Mouse (Mus musculus) right cerebral cortex, adult 2 months (tissue): ENCODE measurements around the gene Dusp1.

Source experiments
- DNase-seq, 2 experiments: peaks; one replicate each; pipeline ENCODE4 v3.0.0; 2021 to 2022; ENCODE audit warnings: low spot score in 2 of 2

The Dusp1 gene

DNA sequence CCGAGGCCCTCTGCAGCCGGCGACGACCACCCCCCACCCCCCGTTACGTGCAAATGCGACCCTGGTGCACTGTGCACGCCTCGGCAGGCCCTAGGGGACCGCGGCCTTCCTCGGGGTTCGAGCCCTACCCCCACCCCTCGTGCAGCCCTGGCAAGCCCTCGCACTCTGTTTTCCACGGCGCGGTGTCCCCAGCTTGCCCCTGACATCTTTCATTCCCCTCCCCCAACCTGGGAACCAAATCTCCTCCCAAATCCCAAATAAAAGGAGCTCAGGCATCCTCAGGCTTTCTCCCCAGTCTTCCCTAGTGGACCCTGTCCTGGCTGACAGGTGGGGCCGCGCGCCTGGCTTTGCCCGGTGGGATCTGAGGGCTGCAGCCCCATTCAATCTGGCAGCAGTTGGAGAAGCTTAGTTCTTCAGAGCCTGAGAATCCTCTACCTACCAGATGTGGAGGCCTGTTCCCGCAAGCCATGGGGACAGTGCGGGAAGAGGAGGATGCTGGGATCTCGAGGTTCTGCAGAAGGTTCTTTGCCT is at the start of gene Dusp1:
Gene Dusp1, minus strand, starts transcription at position 478 of the 531 bp plus-strand sequence.
- DNase-seq, result peak in 1 of 2 experiments; percentile 31

GRCm38 (mm10) chr17:26611328-26611727 is 49.4 kb upstream of the Dusp1 start:
- no peak for DNase-seq

DNA sequence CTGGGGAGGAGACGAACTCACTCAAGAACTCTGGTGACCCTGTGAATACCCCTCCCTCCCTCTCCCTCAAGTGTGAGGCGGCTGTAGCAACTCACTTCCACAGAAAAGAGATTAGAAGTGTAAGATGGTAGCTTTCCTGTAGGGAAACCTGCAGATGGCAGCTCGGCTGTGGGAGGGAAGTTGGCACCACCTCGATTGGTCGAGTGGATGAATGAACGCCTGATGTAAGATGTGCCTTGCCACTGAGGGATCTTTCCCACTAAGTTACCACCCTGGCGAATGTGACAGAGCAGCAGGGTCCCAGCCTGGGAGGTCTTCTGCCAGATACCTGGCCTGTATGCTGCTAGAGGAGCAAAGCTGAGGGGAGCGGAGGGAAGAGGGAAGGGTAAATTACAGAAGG is 47.9 kb upstream of the Dusp1 start:
- peak; percentile 79 to 85 for DNase-seq

DNA sequence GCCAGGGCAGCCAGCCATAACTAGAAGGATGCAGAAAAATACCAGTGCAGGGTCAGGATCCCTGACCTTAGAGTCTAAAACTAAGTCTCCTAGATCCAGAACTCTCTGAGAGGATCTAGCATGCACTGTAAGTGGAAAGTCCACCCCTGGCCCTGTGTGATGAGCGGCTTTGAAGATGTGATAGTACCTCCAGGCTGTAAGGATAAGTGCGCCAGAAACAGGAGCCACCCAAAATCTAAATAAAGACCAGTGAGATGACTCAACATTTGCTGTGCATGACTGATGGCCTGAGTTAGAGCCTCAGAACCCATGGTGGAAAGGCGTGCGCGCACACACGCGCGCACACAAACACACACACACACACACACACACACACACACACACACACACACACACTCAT is 46.9 kb upstream of the Dusp1 start:
- no peak for DNase-seq

- no peak for DNase-seq
Measured at GRCm38 (mm10) chr17:26608348-26608747, 46.4 kb upstream of the Dusp1 start.

- no peak for DNase-seq
Measured at GRCm38 (mm10) chr17:26606516-26606915, 44.6 kb upstream of the Dusp1 start.

GRCm38 (mm10) chr17:26605636-26606035 is 43.7 kb upstream of the Dusp1 start:
- DNase-seq, result no peak

DNA sequence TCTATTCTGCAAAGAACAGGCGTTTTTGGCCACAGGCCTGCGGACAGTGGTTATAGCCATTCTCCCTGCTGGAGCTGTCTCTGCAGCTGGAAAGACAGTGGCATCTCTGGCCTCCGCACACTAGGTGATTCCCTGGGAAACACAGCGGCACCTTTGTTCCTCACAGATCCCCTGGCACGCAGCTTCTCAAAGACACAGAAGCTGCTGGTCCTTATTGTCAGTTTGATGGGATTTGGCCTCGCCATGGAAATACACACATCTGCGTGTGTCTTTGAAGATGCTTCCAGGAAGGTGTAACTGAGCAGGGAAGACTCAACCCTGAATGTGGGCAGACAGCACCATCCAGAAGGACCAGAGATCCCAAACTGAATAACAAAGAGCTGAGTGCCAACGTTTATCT is 41.4 kb upstream of the Dusp1 start:
- no peak for DNase-seq

DNA sequence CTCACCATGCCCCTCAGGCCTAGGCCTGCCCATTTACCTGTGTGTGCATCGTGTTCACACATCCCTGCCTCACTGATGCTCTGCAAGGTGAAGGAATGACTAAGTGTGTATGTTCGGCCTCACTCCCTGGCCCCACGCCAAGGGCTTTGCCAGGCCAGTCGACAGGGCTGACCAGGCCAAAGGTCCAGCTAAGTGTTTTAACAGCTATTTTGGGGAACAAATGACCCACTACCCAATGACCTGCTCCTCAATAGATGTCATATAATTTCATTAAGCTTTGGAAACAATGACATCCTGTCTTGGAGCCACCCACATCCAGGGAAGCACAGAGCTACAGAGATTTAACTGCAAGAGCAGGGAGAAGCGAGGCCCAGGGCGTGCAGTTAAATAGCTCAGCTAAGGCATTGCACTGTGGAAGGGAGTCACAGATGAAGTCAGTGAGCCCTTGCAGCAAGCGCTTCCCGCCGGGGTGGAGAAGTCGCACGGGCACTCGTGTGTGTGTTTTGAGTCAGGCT is 40.5 kb upstream of the Dusp1 start:
- no peak for DNase-seq

GRCm38 (mm10) chr17:26601926-26602325 is 40.0 kb upstream of the Dusp1 start:
- DNase-seq, result no peak

DNA sequence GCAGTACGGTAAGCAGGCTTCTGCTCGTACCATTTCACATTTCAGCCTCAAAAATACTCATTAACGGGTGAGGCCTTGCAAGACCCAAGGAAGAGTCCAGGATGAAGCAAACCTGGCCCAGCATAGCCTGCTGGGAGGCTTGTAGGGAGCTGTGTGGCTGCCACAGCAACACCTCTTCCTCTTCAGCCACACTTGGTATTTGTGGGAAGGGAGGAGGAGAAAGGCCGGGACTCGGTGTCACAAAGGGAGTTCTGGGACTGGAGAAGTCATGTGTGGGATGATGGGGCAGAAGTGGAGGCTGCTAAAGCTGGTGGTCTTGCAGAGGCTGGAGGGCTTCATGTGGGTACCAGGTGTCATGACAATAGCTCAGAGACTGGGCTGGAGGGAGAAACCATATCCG is 39.6 kb upstream of the Dusp1 start:
- DNase-seq, result no peak

- DNase-seq, result no peak
Measured at GRCm38 (mm10) chr17:26600913-26601447, 39.1 kb upstream of the Dusp1 start.

- DNase-seq, result no peak
Measured at GRCm38 (mm10) chr17:26598845-26599244, 36.9 kb upstream of the Dusp1 start.

GRCm38 (mm10) chr17:26596856-26597481 is 35.0 kb upstream of the Dusp1 start:
- no peak for DNase-seq

GRCm38 (mm10) chr17:26596168-26596658 is 34.3 kb upstream of the Dusp1 start:
- DNase-seq, result peak; percentile 73 to 81

GRCm38 (mm10) chr17:26595448-26596167 is 33.7 kb upstream of the Dusp1 start:
- no peak for DNase-seq

- DNase-seq, result no peak
Measured at GRCm38 (mm10) chr17:26594958-26595357, 33.0 kb upstream of the Dusp1 start.

GRCm38 (mm10) chr17:26594171-26594570 is 32.2 kb upstream of the Dusp1 start:
- DNase-seq, result no peak

DNA sequence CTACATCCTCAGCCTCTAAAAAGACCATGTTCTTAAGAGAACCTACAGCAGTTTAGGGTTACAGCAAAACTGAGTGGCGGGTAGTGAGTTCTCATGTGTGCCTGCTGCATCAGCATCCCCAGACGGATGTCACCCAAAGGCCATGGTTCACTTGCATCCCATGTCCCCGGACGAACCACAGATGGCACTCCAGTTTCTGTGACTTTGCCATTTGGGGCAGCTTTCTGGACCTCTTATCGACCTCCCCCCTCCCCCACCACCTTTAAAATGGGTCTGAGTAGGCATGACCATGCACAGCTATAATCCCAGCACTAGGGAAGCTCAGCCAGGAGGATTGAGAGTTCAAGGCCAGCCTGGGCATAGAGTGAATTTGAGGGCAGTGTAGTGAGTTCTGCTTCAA is 31.3 kb upstream of the Dusp1 start:
- no peak for DNase-seq

DNA sequence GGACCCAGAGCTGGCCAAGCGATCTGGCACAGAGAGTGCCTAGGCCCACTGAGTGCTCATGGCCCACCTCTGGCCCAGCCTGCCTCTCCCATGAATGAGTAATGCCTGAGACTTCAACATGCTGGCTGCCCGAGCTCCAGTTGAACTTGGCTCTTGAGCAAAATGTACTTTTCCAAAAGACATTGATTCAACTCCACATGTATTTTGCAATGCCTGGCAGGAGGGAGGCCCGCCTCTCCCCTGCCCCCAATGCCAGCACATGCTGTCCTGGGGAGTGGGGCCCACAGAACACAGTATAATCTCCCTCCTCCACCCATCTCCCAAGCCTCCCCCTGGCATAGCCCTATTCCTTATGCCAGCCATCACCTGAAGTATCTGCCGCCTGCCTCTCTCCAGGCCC is 30.6 kb upstream of the Dusp1 start:
- no peak for DNase-seq

GRCm38 (mm10) chr17:26587961-26588487 is 26.1 kb upstream of the Dusp1 start:
- no peak for DNase-seq

DNA sequence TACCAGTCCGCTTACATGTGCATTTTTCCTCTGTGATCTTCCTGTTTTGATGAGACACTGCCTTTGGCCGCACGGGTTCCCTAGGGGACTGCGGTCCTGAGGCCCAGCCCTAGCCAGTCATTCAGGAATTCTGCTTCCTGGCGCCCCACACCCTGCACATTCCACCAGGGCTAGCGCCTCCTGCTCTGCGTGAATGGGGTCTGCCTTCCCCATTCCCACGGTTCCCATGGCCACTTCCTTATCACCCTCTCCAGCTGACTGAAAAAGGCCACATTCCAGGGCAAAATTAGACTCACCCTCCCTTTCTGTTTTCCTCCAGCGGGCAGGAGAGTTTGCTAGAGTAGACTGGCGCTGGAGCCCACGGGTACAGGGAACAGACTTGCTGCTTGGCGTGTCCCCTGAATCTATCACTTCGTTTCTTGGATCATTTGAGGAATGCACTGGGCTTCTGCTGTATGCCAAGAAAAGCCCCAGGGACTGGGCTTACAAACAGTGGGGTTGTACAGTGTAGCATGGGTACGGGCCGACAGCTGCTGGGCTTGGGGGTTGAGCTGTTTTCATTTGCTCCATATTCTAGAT is 22.7 kb upstream of the Dusp1 start:
- no peak for DNase-seq
